Mouse (Mus musculus) cerebellum, adult 2 months (tissue): ENCODE results near the gene Milr1. TPM values are rescaled to one million over a fixed set of nuclear protein-coding genes. Genes with fewer than 3 reads are reported as not detected.
A peak's percentile ranks its signal among the peaks of the same experiment; 100 is the strongest.

ENCODE experiments used
- DNase-seq, 2 experiments: peaks; one replicate each; pipeline ENCODE4 v3.0.0; 2021
- H3K27ac ChIP-seq: fragments of 200-500 bp; 2 replicates; pipeline ENCODE4 v1.5.1; 2012; ENCODE audit warnings: low read length, control low read depth, inconsistent platforms; ENCODE audit not compliant: insufficient read depth
- H3K27me3 ChIP-seq: fragments of 200-500 bp; 2 replicates; pipeline ENCODE4 v1.6.1; 2012; ENCODE audit warnings: inconsistent platforms, mild to moderate bottlenecking, low read length, moderate library complexity; ENCODE audit not compliant: control insufficient read depth, insufficient read depth
- H3K4me1 ChIP-seq: fragments of 200-500 bp; 2 replicates; pipeline ENCODE4 v1.6.1; 2011; ENCODE audit warnings: low read length; ENCODE audit not compliant: control insufficient read depth, insufficient read depth
- H3K4me3 ChIP-seq: fragments of 200-500 bp; replicated peaks from 2 replicates; pipeline ENCODE3; 2011; ENCODE audit warnings: mild to moderate bottlenecking, low read depth, low read length, control low read depth; ENCODE audit not compliant: insufficient read depth
- CTCF ChIP-seq: fragments of 200-500 bp; IDR thresholded peaks from 2 replicates; pipeline ENCODE4 v1.5.1; 2011; ENCODE audit warnings: low read depth, mild to moderate bottlenecking, control low read depth, low read length, moderate library complexity, borderline replicate concordance; ENCODE audit not compliant: insufficient read depth
- POLR2A ChIP-seq: fragments of 200-500 bp; IDR thresholded peaks from 2 replicates; pipeline ENCODE4 v1.6.1; 2011; ENCODE audit warnings: low read length, control low read depth, borderline replicate concordance; ENCODE audit not compliant: insufficient read depth
- WGBS: fragments of 180-500 bp; shearing (Covaris S2); methylation state at CpG from one replicate; pipeline ENCODE4 v1.1.7; 2018; 5-methylcytosine and 5-hydroxymethylcytosine counted together
- polyA plus RNA-seq: library from polyadenylated mRNA; depleted of rRNA; stranded (reverse); fragments of >200 nt; gene quantifications from 2 replicates; pipeline ENCODE4 v1.2.3, GENCODE M21; 2012

The Milr1 gene
- polyA plus RNA-seq, 1 experiment = 0.10 TPM

- DNase-seq = no peak
- peaks cover 39% of the 10 kb centered on the region for H3K4me1 ChIP-seq
- H3K27ac ChIP-seq = peak overlapping the region; percentile 90
- H3K4me3 ChIP-seq = no peak overlapping the region
- H3K27me3 ChIP-seq = no peaks in the 10 kb centered on the region
- TF ChIP-seq CTCF (no peak), POLR2A (no peak)
- 85% methylated on average over 7 of the region's 7 CpGs for WGBS
These were observed 61.5 kb downstream of the Milr1 start for GRCm38 (mm10) chr11:106812410-106813136.

GRCm38 (mm10) chr11:106814601-106815320, 63.7 kb downstream of the Milr1 start:
- no peak overlapping the region for H3K4me3 ChIP-seq
- DNase-seq = peak; percentile 92 to 98
- H3K27ac ChIP-seq = peak overlapping the region; percentile 91
- peaks cover 60% of the 10 kb centered on the region for H3K4me1 ChIP-seq
- TF ChIP-seq POLR2A = peak; percentile 38; the same call in 1 of the 2 replicates
- no peak for TF ChIP-seq CTCF
- H3K27me3 ChIP-seq = no peaks in the 10 kb centered on the region
- WGBS = 31% methylated on average over 14 of the region's 14 CpGs

- DNase-seq = no peak
- H3K27me3 ChIP-seq = no peaks in the 10 kb centered on the region
- 17% methylated on average over 2 of the region's 2 CpGs for WGBS
- TF ChIP-seq CTCF = no peak
- no peak overlapping the region for H3K4me3 ChIP-seq
- peaks cover 64% of the 10 kb centered on the region for H3K4me1 ChIP-seq
- H3K27ac ChIP-seq = peak overlapping the region; percentile 91
These were observed 64.3 kb downstream of the Milr1 start for GRCm38 (mm10) chr11:106815331-106815730.

- TF ChIP-seq CTCF = no peak
- no peak for TF ChIP-seq POLR2A
- Histone ChIP-seq H3K27ac (peak overlapping the region; percentile 91), H3K4me1 (peaks cover 68% of the 10 kb centered on the region), H3K27me3 (no peaks in the 10 kb centered on the region), H3K4me3 (no peak overlapping the region)
- peak in 1 of 2 experiments; percentile 26 for DNase-seq
- 63% methylated on average over 2 of the region's 2 CpGs for WGBS
These were observed 64.7 kb downstream of the Milr1 start for GRCm38 (mm10) chr11:106815761-106816160.

- peak overlapping the region; percentile 91 for H3K27ac ChIP-seq
- TF ChIP-seq POLR2A (no peak), CTCF (no peak)
These were observed 65.3 kb downstream of the Milr1 start for GRCm38 (mm10) chr11:106816316-106816715.

GRCm38 (mm10) chr11:106817156-106817555, 66.1 kb downstream of the Milr1 start:
- WGBS = 28% methylated on average over 3 of the region's 3 CpGs
- H3K27ac ChIP-seq = peak overlapping the region; percentile 91
- no peak for DNase-seq

More at GRCm38 (mm10) chr11:106816316-106816715, 65.3 kb downstream of the Milr1 start:
- H3K4me1 ChIP-seq = peaks cover 73% of the 10 kb centered on the region
- no peak for DNase-seq
- H3K4me3 ChIP-seq = no peak overlapping the region
- WGBS = 33% methylated on average over 7 of the region's 7 CpGs
- H3K27me3 ChIP-seq = no peaks in the 10 kb centered on the region

GRCm38 (mm10) chr11:106817808-106818207, 66.8 kb downstream of the Milr1 start:
- Histone ChIP-seq H3K4me3 (no peak overlapping the region), H3K27me3 (no peaks in the 10 kb centered on the region), H3K27ac (peak overlapping the region; percentile 91; the same call in 1 of the 2 replicates), H3K4me1 (peaks cover 81% of the 10 kb centered on the region)
- TF ChIP-seq CTCF (no peak), POLR2A (no peak)
- peak; percentile 84 to 90 for DNase-seq
- WGBS = 14% methylated on average over 6 of the region's 6 CpGs

More at GRCm38 (mm10) chr11:106817156-106817555, 66.1 kb downstream of the Milr1 start:
- peaks cover 79% of the 10 kb centered on the region for H3K4me1 ChIP-seq
- no peaks in the 10 kb centered on the region for H3K27me3 ChIP-seq
- TF ChIP-seq POLR2A (no peak), CTCF (no peak)
- H3K4me3 ChIP-seq = no peak overlapping the region
